Mouse (Mus musculus): ENCODE measurements around the gene Tlr11.

Tlr11 gene

GRCm38 (mm10) chr14:50357593-50357992 is at the start of gene Tlr11:
Gene Tlr11, plus strand, starts transcription at chr14:50357914.
- no peak for DNase-seq (ENCODE audit: low spot score)

GRCm38 (mm10) chr14:50326661-50327060 is 31.1 kb upstream of the Tlr11 start, which contains the start of gene Olfr734:
Gene Olfr734, minus strand, starts transcription at chr14:50326761.
- DNase-seq (ENCODE audit: low spot score), result no peak

- no peak for DNase-seq (ENCODE audit: low spot score)
Measured at GRCm38 (mm10) chr14:50348796-50349195, 8.9 kb upstream of the Tlr11 start, which contains the start of gene Olfr735. Gene Olfr735, minus strand, starts transcription at chr14:50348872.

- peak; percentile 0 for DNase-seq (ENCODE audit: low spot score)
Measured at GRCm38 (mm10) chr14:50352438-50352837, 5.3 kb upstream of the Tlr11 start.

- DNase-seq (ENCODE audit: low spot score), result no peak
Measured at GRCm38 (mm10) chr14:50356725-50357124, 989 bp upstream of the Tlr11 start.

GRCm38 (mm10) chr14:50360480-50360879 is 2.8 kb downstream of the Tlr11 start:
- no peak for DNase-seq (ENCODE audit: low spot score)

GRCm38 (mm10) chr14:50363561-50363960 is 5.8 kb downstream of the Tlr11 start:
- no peak for DNase-seq (ENCODE audit: low spot score)

GRCm38 (mm10) chr14:50380863-50381262 is 23.1 kb downstream of the Tlr11 start, which contains the start of gene Olfr736:
Gene Olfr736, plus strand, starts transcription at chr14:50381163.
- no peak for DNase-seq (ENCODE audit: low spot score)

- no peak for DNase-seq (ENCODE audit: low spot score)
Measured at GRCm38 (mm10) chr14:50407268-50407667, 49.6 kb downstream of the Tlr11 start, which contains the start of gene Olfr738. Gene Olfr738, plus strand, starts transcription at chr14:50407568.

Measured in ovary, postnatal 14 days (tissue).